Mouse (Mus musculus) small intestine, adult 2 months (tissue): Measurements from ENCODE around the gene Otud5.

Experiments
- CTCF ChIP-seq: fragments of 200-500 bp; IDR thresholded peaks from 2 replicates; pipeline ENCODE4 v1.5.1; 2012; ENCODE audit warnings: low read depth, mild to moderate bottlenecking, control low read depth, inconsistent platforms, low read length, moderate library complexity, mixed read lengths; ENCODE audit not compliant: insufficient replicate concordance, insufficient read length; ENCODE audit errors: extremely low read depth
- POLR2A ChIP-seq: fragments of 200-500 bp; IDR thresholded peaks from 2 replicates; pipeline ENCODE4 v1.6.1; 2012; ENCODE audit warnings: low read depth, mild to moderate bottlenecking, control low read depth, inconsistent platforms, low read length, moderate library complexity

DNA sequence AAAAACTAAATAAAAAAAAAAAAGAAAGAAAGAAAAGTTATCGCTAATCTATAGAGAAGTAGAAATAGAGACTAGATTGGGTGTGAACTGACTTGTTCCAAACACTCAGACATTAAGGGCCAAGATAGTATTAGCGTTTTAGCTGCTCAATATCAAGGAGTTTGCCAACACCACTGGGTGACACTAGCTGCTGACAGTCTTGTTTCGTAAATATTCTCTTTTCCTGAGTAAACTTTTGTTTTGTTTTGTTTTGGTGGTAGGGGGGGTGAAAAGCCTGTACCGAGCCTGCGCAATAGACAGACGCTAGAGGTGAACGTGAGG lies 362 bp upstream of the Otud5 start:
- TF ChIP-seq CTCF (no peak), POLR2A (no peak)
